Mouse (Mus musculus): ENCODE measurements around the gene Sdc4. TPM values are rescaled to one million over a fixed set of nuclear protein-coding genes. Genes with fewer than 3 reads are reported as not detected.

Gene Sdc4
- total and polyA plus RNA-seq, 3 experiments, result not detected

- TF ChIP-seq MAX (IDR thresholded peaks at IDR 0.05; ENCODE audit: low read length), result no peak
- TF ChIP-seq MYB (IDR thresholded peaks at IDR 0.05; ENCODE audit: low read depth, low read length), result no peak
- no peak for TF ChIP-seq MXI1 (IDR thresholded peaks at IDR 0.05; ENCODE audit: low read depth, low read length)
- no peak for TF ChIP-seq KAT2A (conservative IDR thresholded peaks at IDR 0.05; ENCODE audit: low read depth, low read length)
- no peak for TF ChIP-seq TCF12 (IDR thresholded peaks at IDR 0.05; ENCODE audit: low read depth, low read length)
- no peak for TF ChIP-seq POLR2AphosphoS2 (IDR thresholded peaks at IDR 0.05; ENCODE audit: low read length)
- no peak for TF ChIP-seq POLR2AphosphoS5 (IDR thresholded peaks at IDR 0.05; ENCODE audit: borderline replicate concordance, low read depth, low read length)
- no peak for TF ChIP-seq MAZ (IDR thresholded peaks at IDR 0.05; ENCODE audit: low read depth, low read length)
- TF ChIP-seq E2F4 (IDR thresholded peaks at IDR 0.05; ENCODE audit: borderline replicate concordance, low read depth, low read length), result no peak
- TF ChIP-seq ELF1 (IDR thresholded peaks at IDR 0.05; ENCODE audit: low read depth, low read length), result no peak
- TF ChIP-seq ZMIZ1 (IDR thresholded peaks at IDR 0.05; ENCODE audit: low read depth, low read length), result no peak
- no peak for TF ChIP-seq ETS1 (IDR thresholded peaks at IDR 0.05; ENCODE audit: low read depth, low read length)
- Histone ChIP-seq H3K9me3 (replicated peaks; ENCODE audit: insufficient read depth, low read length) (no peaks in the 10 kb centered on the region), H3K4me3 (ENCODE audit: control insufficient read depth in 1 of 2, insufficient read depth in 1 of 2, low read depth in 2 of 2, low read length in 2 of 2) (no peak overlapping the region), H3K36me3 (ENCODE audit: control insufficient read depth in 1 of 2, insufficient read depth in 2 of 2, low read length in 2 of 2) (no peaks in the 10 kb centered on the region), H3K4me1 (ENCODE audit: control insufficient read depth in 1 of 2, insufficient read depth in 2 of 2, low read length in 2 of 2) (no peaks in the 10 kb centered on the region), H3K27ac (ENCODE audit: control insufficient read depth, low read depth, low read length) (no peak overlapping the region), H3K9ac (ENCODE audit: control insufficient read depth, low read depth, low read length, poor library complexity, severe bottlenecking) (no peak overlapping the region), H3K79me2 (ENCODE audit: control insufficient read depth, insufficient read depth, low read length, poor library complexity) (no peaks in the 10 kb centered on the region), H3K27me3 (ENCODE audit: control insufficient read depth in 1 of 2, insufficient read depth in 2 of 2, low read length in 2 of 2) (peaks cover 28 to 41% of the 10 kb centered on the region in 2 experiments)
- no peak for DNase-seq (ENCODE audit: low read depth, low spot score)
These were observed 1.9 kb upstream of the Sdc4 start for GRCm38 (mm10) chr2:164445399-164446085.

- Histone ChIP-seq H3K36me3 (ENCODE audit: control insufficient read depth in 1 of 2, insufficient read depth in 2 of 2, low read length in 2 of 2) (no peaks in the 10 kb centered on the region), H3K4me1 (ENCODE audit: control insufficient read depth in 1 of 2, insufficient read depth in 2 of 2, low read length in 2 of 2) (no peaks in the 10 kb centered on the region), H3K4me3 (ENCODE audit: control insufficient read depth in 1 of 2, insufficient read depth in 1 of 2, low read depth in 2 of 2, low read length in 2 of 2) (no peak overlapping the region), H3K27ac (ENCODE audit: control insufficient read depth, low read depth, low read length) (no peak overlapping the region), H3K27me3 (ENCODE audit: control insufficient read depth in 1 of 2, insufficient read depth in 2 of 2, low read length in 2 of 2) (peaks cover 21 to 40% of the 10 kb centered on the region in 2 experiments), H3K9me3 (replicated peaks; ENCODE audit: insufficient read depth, low read length) (no peaks in the 10 kb centered on the region), H3K9ac (ENCODE audit: control insufficient read depth, low read depth, low read length, poor library complexity, severe bottlenecking) (no peak overlapping the region), H3K79me2 (ENCODE audit: control insufficient read depth, insufficient read depth, low read length, poor library complexity) (no peaks in the 10 kb centered on the region)
- TF ChIP-seq POLR2AphosphoS5 (IDR thresholded peaks at IDR 0.05; ENCODE audit: borderline replicate concordance, low read depth, low read length), result no peak
- no peak for TF ChIP-seq CHD2 (IDR thresholded peaks at IDR 0.05; ENCODE audit: low read length)
- no peak for TF ChIP-seq NELFE (IDR thresholded peaks at IDR 0.05; ENCODE audit: low read depth, low read length)
- no peak for TF ChIP-seq USF2 (IDR thresholded peaks at IDR 0.05; ENCODE audit: borderline replicate concordance in 1 of 2, insufficient read depth in 1 of 2, low read depth in 1 of 2, low read length in 2 of 2)
- no peak for TF ChIP-seq ELF1 (IDR thresholded peaks at IDR 0.05; ENCODE audit: low read depth, low read length)
- no peak for DNase-seq (ENCODE audit: low read depth, low spot score)
These were observed 1.0 kb upstream of the Sdc4 start for GRCm38 (mm10) chr2:164444701-164445100.

Measured in MEL (cell line).